Mouse (Mus musculus) heart, embryonic 15.5 days (tissue): ENCODE data around the gene Glg1. TPM values are rescaled to one million over a fixed set of nuclear protein-coding genes. Genes with fewer than 3 reads are reported as not detected.
"Not testable (repeated sequence)": the region's sequence is repeated elsewhere in the genome, so short reads cannot be mapped to it uniquely, and the experiment has no call there.

ENCODE experiments used
- ATAC-seq: fragments of 200-750 bp; cut with Nextera tagmentation; replicated peaks from 2 replicates; pipeline ENCODE4 v1.8.0; 2017; ENCODE audit warnings: low read depth, moderate TSS enrichment; ENCODE audit not compliant: insufficient number of reproducible peaks, insufficient read depth, low FRiP score
- H3K27ac ChIP-seq: fragments of 300-500 bp; sonication (generic); 2 replicates; pipeline ENCODE4 v1.5.1; 2015; ENCODE audit warnings: mild to moderate bottlenecking, inconsistent platforms
- H3K27me3 ChIP-seq: fragments of 300-500 bp; sonication (generic); 2 replicates; pipeline ENCODE4 v1.6.1; 2015; ENCODE audit warnings: inconsistent platforms
- H3K36me3 ChIP-seq: fragments of 300-500 bp; sonication (generic); 2 replicates; pipeline ENCODE4 v1.6.1; 2015; ENCODE audit warnings: mild to moderate bottlenecking, inconsistent platforms
- H3K4me1 ChIP-seq: fragments of 300-500 bp; sonication (generic); replicated peaks from 2 replicates; pipeline ENCODE4 v1.6.1; 2015; ENCODE audit warnings: inconsistent platforms
- H3K4me2 ChIP-seq: fragments of 300-500 bp; sonication (generic); 2 replicates; pipeline ENCODE4 v1.6.1; 2015; ENCODE audit warnings: inconsistent platforms, mild to moderate bottlenecking, moderate library complexity
- H3K4me3 ChIP-seq: fragments of 300-500 bp; sonication (generic); 2 replicates; pipeline ENCODE4 v1.5.1; 2015; ENCODE audit warnings: mild to moderate bottlenecking, inconsistent platforms
- H3K9ac ChIP-seq: fragments of 300-500 bp; sonication (generic); 2 replicates; pipeline ENCODE4 v1.6.1; 2015; ENCODE audit warnings: mild to moderate bottlenecking, inconsistent platforms
- H3K9me3 ChIP-seq: fragments of 300-500 bp; sonication (generic); replicated peaks from 2 replicates; pipeline ENCODE4 v1.6.1; 2016; ENCODE audit warnings: inconsistent platforms
- WGBS: fragments of 180-500 bp; shearing (Covaris S2); methylation state at CpG from one replicate; pipeline ENCODE4 v1.1.7; 2015; ENCODE audit warnings: mixed read lengths; 5-methylcytosine and 5-hydroxymethylcytosine counted together
- polyA plus RNA-seq: library from polyadenylated mRNA; unstranded; fragments of >200 nt; fragmentation: Nextera tagmentation; extraction: Ambion mirVana; gene quantifications from 2 replicates; pipeline ENCODE4 v1.2.1, GENCODE M21; 2015

The Glg1 gene
- polyA plus RNA-seq, 1 experiment from 2014 or later, result 50.8 TPM

GRCm38 (mm10) chr8:111285603-111286002 is 26.6 kb upstream of the Glg1 start:
- Histone ChIP-seq H3K4me1 (peaks cover 2% of the 10 kb centered on the region; the same call in 1 of the 2 replicates), H3K36me3 (peaks cover 86% of the 10 kb centered on the region), H3K9me3 (no peaks in the 10 kb centered on the region), H3K27me3 (no peaks in the 10 kb centered on the region), H3K9ac (no peak overlapping the region), H3K4me3 (no peak overlapping the region), H3K4me2 (no peak overlapping the region), H3K27ac (no peak overlapping the region)
- no peak for ATAC-seq
- 84% methylated on average over 4 of the region's 4 CpGs for WGBS

- no peaks in the 10 kb centered on the region for H3K27me3 ChIP-seq
- H3K4me1 ChIP-seq, result peaks cover 2% of the 10 kb centered on the region; the same call in 1 of the 2 replicates
- H3K27ac ChIP-seq, result no peak overlapping the region
- no peak overlapping the region for H3K9ac ChIP-seq
- WGBS, result 89% methylated on average over 3 of the region's 3 CpGs
- H3K9me3 ChIP-seq, result no peaks in the 10 kb centered on the region
- H3K36me3 ChIP-seq, result peaks cover 86% of the 10 kb centered on the region
- H3K4me3 ChIP-seq, result no peak overlapping the region
- no peak for ATAC-seq
- no peak overlapping the region for H3K4me2 ChIP-seq
Measured at GRCm38 (mm10) chr8:111282093-111282492, 23.1 kb upstream of the Glg1 start.

- H3K4me3 ChIP-seq, result no peak overlapping the region
- ATAC-seq, result no peak
- H3K4me1 ChIP-seq, result no peaks in the 10 kb centered on the region
- H3K4me2 ChIP-seq, result no peak overlapping the region
- H3K9ac ChIP-seq, result no peak overlapping the region
- peaks cover 19% of the 10 kb centered on the region for H3K36me3 ChIP-seq
- no peaks in the 10 kb centered on the region for H3K27me3 ChIP-seq
- no peaks in the 10 kb centered on the region for H3K9me3 ChIP-seq
- H3K27ac ChIP-seq, result no peak overlapping the region
- 70% methylated on average over 2 of the region's 2 CpGs for WGBS
Measured at GRCm38 (mm10) chr8:111268277-111268676, 9.3 kb upstream of the Glg1 start.

GRCm38 (mm10) chr8:111266161-111266560 is 7.1 kb upstream of the Glg1 start:
- ATAC-seq, result not testable (repeated sequence)

GRCm38 (mm10) chr8:111264693-111265220 is 5.7 kb upstream of the Glg1 start:
- no peak overlapping the region for H3K4me2 ChIP-seq
- H3K9ac ChIP-seq, result no peak overlapping the region
- H3K4me1 ChIP-seq, result peaks cover 12% of the 10 kb centered on the region
- H3K4me3 ChIP-seq, result no peak overlapping the region
- no peak overlapping the region for H3K27ac ChIP-seq
- no peaks in the 10 kb centered on the region for H3K27me3 ChIP-seq
- no peak for ATAC-seq
- no peaks in the 10 kb centered on the region for H3K9me3 ChIP-seq
- H3K36me3 ChIP-seq, result peaks cover 4% of the 10 kb centered on the region; the same call in 1 of the 2 replicates
- WGBS, result 69% methylated on average over 2 of the region's 2 CpGs

More at GRCm38 (mm10) chr8:111266161-111266560, 7.1 kb upstream of the Glg1 start:
- H3K27ac ChIP-seq, H3K9ac ChIP-seq, H3K4me2 ChIP-seq, H3K9me3 ChIP-seq, H3K4me3 ChIP-seq, H3K27me3 ChIP-seq: not testable (repeated sequence)
- Histone ChIP-seq H3K36me3 (peaks cover 15% of the 10 kb centered on the region), H3K4me1 (peaks cover 10% of the 10 kb centered on the region)
- WGBS, result 79% methylated on average over 7 of the region's 7 CpGs

- H3K4me3 ChIP-seq, result no peak overlapping the region
- no peaks in the 10 kb centered on the region for H3K27me3 ChIP-seq
- 18% methylated on average over 4 of the region's 4 CpGs for WGBS
- peak overlapping the region; percentile 35 for H3K4me2 ChIP-seq
- no peaks in the 10 kb centered on the region for H3K36me3 ChIP-seq
- ATAC-seq, result no peak; the same call in 1 of the 2 replicates
- H3K4me1 ChIP-seq, result peaks cover 18% of the 10 kb centered on the region
- no peak overlapping the region for H3K9ac ChIP-seq
- H3K9me3 ChIP-seq, result no peaks in the 10 kb centered on the region
- peak overlapping the region; percentile 81 for H3K27ac ChIP-seq
Measured at GRCm38 (mm10) chr8:111261981-111262381, 3.0 kb upstream of the Glg1 start.

- no peak for ATAC-seq
- Histone ChIP-seq H3K4me1 (peaks cover 18% of the 10 kb centered on the region), H3K9ac (no peak overlapping the region), H3K27me3 (no peaks in the 10 kb centered on the region), H3K9me3 (no peaks in the 10 kb centered on the region), H3K36me3 (no peaks in the 10 kb centered on the region), H3K4me3 (peak overlapping the region; percentile 64; the same call in 1 of the 2 replicates), H3K4me2 (no peak overlapping the region), H3K27ac (no peak overlapping the region)
- 95% methylated on average over 5 of the region's 5 CpGs for WGBS
Measured at GRCm38 (mm10) chr8:111260251-111260650, 1.2 kb upstream of the Glg1 start.

GRCm38 (mm10) chr8:111259408-111259741 is 359 bp upstream of the Glg1 start:
- peak overlapping the region; percentile 99 for H3K27ac ChIP-seq
- peak overlapping the region; percentile 88 for H3K9ac ChIP-seq
- ATAC-seq, result no peak
- WGBS, result 8% methylated on average over 13 of the region's 13 CpGs
- H3K4me2 ChIP-seq, result peak overlapping the region; percentile 56
- peaks cover 18% of the 10 kb centered on the region for H3K4me1 ChIP-seq
- H3K9me3 ChIP-seq, result no peaks in the 10 kb centered on the region
- peak overlapping the region; percentile 64 for H3K4me3 ChIP-seq
- no peaks in the 10 kb centered on the region for H3K27me3 ChIP-seq
- 0 out of 2 replicates have a peak, but pooled peaks cover 4% of the 10 kb centered on the region for H3K36me3 ChIP-seq

- H3K4me1 ChIP-seq, result peaks cover 18% of the 10 kb centered on the region
- H3K36me3 ChIP-seq, result 0 out of 2 replicates have a peak, but pooled peaks cover 4% of the 10 kb centered on the region
- no peaks in the 10 kb centered on the region for H3K27me3 ChIP-seq
- under 1% methylated on average over 26 of the region's 26 CpGs for WGBS
- H3K9ac ChIP-seq, result peak overlapping the region; percentile 88
- ATAC-seq, result peak; percentile 28
- peak overlapping the region; percentile 99 for H3K27ac ChIP-seq
- peak overlapping the region; percentile 56 for H3K4me2 ChIP-seq
- H3K9me3 ChIP-seq, result no peaks in the 10 kb centered on the region
- H3K4me3 ChIP-seq, result peak overlapping the region; percentile 64
Measured at GRCm38 (mm10) chr8:111258010-111258630, 896 bp downstream of the Glg1 start.

GRCm38 (mm10) chr8:111252487-111253112 is 6.4 kb downstream of the Glg1 start:
- Histone ChIP-seq H3K36me3 (0 out of 2 replicates have a peak, but pooled peaks cover 4% of the 10 kb centered on the region), H3K4me2 (no peak overlapping the region), H3K4me1 (peaks cover 4% of the 10 kb centered on the region; the same call in 1 of the 2 replicates), H3K9ac (no peak overlapping the region), H3K27ac (no peak overlapping the region), H3K27me3 (no peaks in the 10 kb centered on the region), H3K9me3 (no peaks in the 10 kb centered on the region), H3K4me3 (no peak overlapping the region)
- 79% methylated on average over 4 of the region's 4 CpGs for WGBS
- ATAC-seq, result no peak

- Histone ChIP-seq H3K4me3 (no peak overlapping the region), H3K9me3 (no peaks in the 10 kb centered on the region), H3K27ac (no peak overlapping the region), H3K36me3 (0 out of 2 replicates have a peak, but pooled peaks cover 4% of the 10 kb centered on the region), H3K9ac (no peak overlapping the region), H3K27me3 (no peaks in the 10 kb centered on the region), H3K4me2 (no peak overlapping the region), H3K4me1 (peaks cover 8% of the 10 kb centered on the region; the same call in 1 of the 2 replicates)
- no peak for ATAC-seq
- 75% methylated on average over 2 of the region's 2 CpGs for WGBS
Measured at GRCm38 (mm10) chr8:111250111-111250510, 8.9 kb downstream of the Glg1 start.
